Mouse (Mus musculus): ENCODE data around the gene Btbd17. TPM values are rescaled to one million over a fixed set of nuclear protein-coding genes. Genes with fewer than 3 reads are reported as not detected.

Btbd17 gene
- polyA plus RNA-seq, 1 experiment from 2014 or later, result 0.09 TPM

DNA sequence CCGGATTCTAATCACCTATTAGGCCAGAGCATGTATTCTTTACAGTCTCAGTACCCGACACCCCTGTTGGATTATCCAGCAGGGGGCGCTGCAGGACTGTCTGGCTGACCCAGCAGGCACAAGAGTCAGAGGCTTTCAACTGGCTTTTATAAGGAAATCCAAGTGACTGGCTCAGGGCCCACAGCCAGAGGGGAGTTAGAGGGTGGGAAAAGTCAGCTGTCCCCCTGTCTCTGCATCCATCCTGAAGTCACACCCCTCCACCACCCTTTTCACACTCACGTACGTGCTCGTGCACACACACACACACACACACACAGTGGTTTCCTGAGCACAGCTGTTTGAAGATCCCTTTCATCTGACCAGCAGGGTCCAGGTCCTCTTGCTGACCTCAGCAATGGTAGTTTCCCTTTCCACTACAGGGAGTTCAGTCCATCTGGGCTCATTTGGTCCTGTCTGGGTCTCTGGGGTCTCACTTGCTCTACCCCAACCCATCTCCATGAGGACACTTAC lies 17.0 kb upstream of the Btbd17 start:
- Histone ChIP-seq H3K9me3 (replicated peaks; ENCODE audit: control insufficient read depth, low read length) (no peaks in the 10 kb centered on the region), H3K27ac (ENCODE audit: low read depth, low read length) (no peak overlapping the region), H3K4me1 (ENCODE audit: control insufficient read depth, insufficient read depth, low read length) (peaks cover 11% of the 10 kb centered on the region), H3K9ac (ENCODE audit: low read depth, low read length) (no peak overlapping the region), H3K27me3 (ENCODE audit: control insufficient read depth, insufficient read depth, low read length) (peaks cover 2% of the 10 kb centered on the region; the same call in 1 of the 2 replicates), H3K36me3 (ENCODE audit: control insufficient read depth, insufficient read depth, low read length) (no peaks in the 10 kb centered on the region), H3K4me3 (ENCODE audit: low read depth, low read length) (no peak overlapping the region), H3K4me2 (no peak overlapping the region)
- ATAC-seq (replicated peaks; ENCODE audit: insufficient number of reproducible peaks, low FRiP score, low TSS enrichment), result no peak; the same call in 1 of the 2 replicates
- WGBS (ENCODE audit: insufficient replicate concordance), result 19% methylated on average over 6 of the region's 6 CpGs

DNA sequence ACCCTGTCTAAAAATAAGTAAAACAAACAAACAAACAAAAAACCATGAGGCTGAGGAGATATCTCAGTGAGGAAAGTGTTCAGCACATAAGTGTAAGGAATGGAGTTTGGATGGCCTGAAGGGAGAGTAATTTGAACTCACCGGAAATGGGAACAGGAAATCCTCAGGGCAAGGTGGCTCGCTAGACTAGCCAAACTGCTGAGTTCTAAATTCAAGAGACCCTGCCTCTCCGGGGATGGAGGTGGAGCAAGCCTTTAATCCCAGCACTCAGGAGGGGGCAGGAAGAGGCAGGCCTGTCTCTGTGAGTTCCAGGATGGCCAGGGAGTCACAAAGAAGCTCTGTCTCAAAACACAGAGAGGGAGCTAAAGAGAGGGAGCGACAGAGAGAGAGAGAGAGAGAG lies 14.6 kb upstream of the Btbd17 start:
- WGBS (ENCODE audit: insufficient replicate concordance), result 24% methylated on average over 4 of the region's 4 CpGs
- H3K4me2 ChIP-seq, result no peak overlapping the region
- no peak overlapping the region; the same call in 1 of the 2 replicates for H3K27ac ChIP-seq (ENCODE audit: low read depth, low read length)
- H3K36me3 ChIP-seq (ENCODE audit: control insufficient read depth, insufficient read depth, low read length), result no peaks in the 10 kb centered on the region
- peaks cover 15% of the 10 kb centered on the region for H3K4me1 ChIP-seq (ENCODE audit: control insufficient read depth, insufficient read depth, low read length)
- no peak for ATAC-seq (replicated peaks; ENCODE audit: insufficient number of reproducible peaks, low FRiP score, low TSS enrichment)
- H3K9ac ChIP-seq (ENCODE audit: low read depth, low read length), result no peak overlapping the region
- H3K27me3 ChIP-seq (ENCODE audit: control insufficient read depth, insufficient read depth, low read length), result no peaks in the 10 kb centered on the region
- no peak overlapping the region for H3K4me3 ChIP-seq (ENCODE audit: low read depth, low read length)
- no peaks in the 10 kb centered on the region for H3K9me3 ChIP-seq (replicated peaks; ENCODE audit: control insufficient read depth, low read length)

- 78% methylated on average over 1 of the region's 1 CpGs for WGBS (ENCODE audit: insufficient replicate concordance)
Measured at GRCm38 (mm10) chr11:114809371-114809770, 13.6 kb upstream of the Btbd17 start.

GRCm38 (mm10) chr11:114807686-114808427 lies 12.1 kb upstream of the Btbd17 start:
- Histone ChIP-seq H3K4me3 (ENCODE audit: low read depth, low read length) (no peak overlapping the region), H3K27me3 (ENCODE audit: control insufficient read depth, insufficient read depth, low read length) (no peaks in the 10 kb centered on the region), H3K36me3 (ENCODE audit: control insufficient read depth, insufficient read depth, low read length) (no peaks in the 10 kb centered on the region), H3K9ac (ENCODE audit: low read depth, low read length) (no peak overlapping the region), H3K4me1 (ENCODE audit: control insufficient read depth, insufficient read depth, low read length) (peaks cover 5% of the 10 kb centered on the region), H3K9me3 (replicated peaks; ENCODE audit: control insufficient read depth, low read length) (no peaks in the 10 kb centered on the region), H3K27ac (ENCODE audit: low read depth, low read length) (no peak overlapping the region), H3K4me2 (no peak overlapping the region)
- ATAC-seq (replicated peaks; ENCODE audit: insufficient number of reproducible peaks, low FRiP score, low TSS enrichment), result no peak
- 32% methylated on average over 13 of the region's 14 CpGs for WGBS (ENCODE audit: insufficient replicate concordance)

More at GRCm38 (mm10) chr11:114809371-114809770, 13.6 kb upstream of the Btbd17 start:
- Histone ChIP-seq H3K27ac (ENCODE audit: low read depth, low read length) (no peak overlapping the region), H3K36me3 (ENCODE audit: control insufficient read depth, insufficient read depth, low read length) (no peaks in the 10 kb centered on the region), H3K4me1 (ENCODE audit: control insufficient read depth, insufficient read depth, low read length) (peaks cover 5% of the 10 kb centered on the region), H3K9me3 (replicated peaks; ENCODE audit: control insufficient read depth, low read length) (no peaks in the 10 kb centered on the region), H3K9ac (ENCODE audit: low read depth, low read length) (no peak overlapping the region), H3K4me3 (ENCODE audit: low read depth, low read length) (no peak overlapping the region), H3K4me2 (no peak overlapping the region), H3K27me3 (ENCODE audit: control insufficient read depth, insufficient read depth, low read length) (no peaks in the 10 kb centered on the region)
- no peak for ATAC-seq (replicated peaks; ENCODE audit: insufficient number of reproducible peaks, low FRiP score, low TSS enrichment)

- ATAC-seq (replicated peaks; ENCODE audit: insufficient number of reproducible peaks, low FRiP score, low TSS enrichment), result no peak
- Histone ChIP-seq H3K4me1 (ENCODE audit: control insufficient read depth, insufficient read depth, low read length) (peaks cover 5% of the 10 kb centered on the region), H3K27ac (ENCODE audit: low read depth, low read length) (no peak overlapping the region), H3K4me3 (ENCODE audit: low read depth, low read length) (no peak overlapping the region), H3K9ac (ENCODE audit: low read depth, low read length) (no peak overlapping the region), H3K4me2 (no peak overlapping the region), H3K9me3 (replicated peaks; ENCODE audit: control insufficient read depth, low read length) (no peaks in the 10 kb centered on the region), H3K27me3 (ENCODE audit: control insufficient read depth, insufficient read depth, low read length) (no peaks in the 10 kb centered on the region; the same call in 1 of the 2 replicates), H3K36me3 (ENCODE audit: control insufficient read depth, insufficient read depth, low read length) (no peaks in the 10 kb centered on the region)
- 82% methylated on average over 2 of the region's 2 CpGs for WGBS (ENCODE audit: insufficient replicate concordance)
Measured at GRCm38 (mm10) chr11:114807025-114807424, 11.3 kb upstream of the Btbd17 start.

DNA sequence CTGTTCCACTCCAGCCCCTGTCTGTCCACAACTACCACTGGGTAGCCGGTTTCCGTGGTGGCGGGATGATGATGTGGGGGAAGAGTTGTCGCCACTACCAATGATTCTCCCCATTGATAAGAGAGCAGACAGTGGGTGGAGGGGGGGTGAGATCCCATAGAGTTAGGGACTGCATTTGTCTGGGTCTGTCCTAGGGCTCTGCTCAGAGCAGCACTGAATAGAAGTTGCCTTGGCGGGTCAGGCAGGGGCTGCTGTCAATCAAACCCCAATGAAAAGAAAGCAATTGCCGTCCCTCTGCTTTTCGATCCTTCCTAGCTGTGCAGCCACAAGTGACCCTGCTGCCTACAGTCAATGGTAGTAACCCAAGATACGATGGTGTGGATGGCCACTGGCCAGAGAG lies 8.2 kb upstream of the Btbd17 start:
- WGBS (ENCODE audit: insufficient replicate concordance), result 46% methylated on average over 8 of the region's 8 CpGs
- ATAC-seq (replicated peaks; ENCODE audit: insufficient number of reproducible peaks, low FRiP score, low TSS enrichment), result no peak

GRCm38 (mm10) chr11:114802540-114803267 lies 7.0 kb upstream of the Btbd17 start:
- 58% methylated on average over 15 of the region's 15 CpGs for WGBS (ENCODE audit: insufficient replicate concordance)
- no peak overlapping the region for H3K4me3 ChIP-seq (ENCODE audit: low read depth, low read length)
- H3K27ac ChIP-seq (ENCODE audit: low read depth, low read length), result no peak overlapping the region
- H3K36me3 ChIP-seq (ENCODE audit: control insufficient read depth, insufficient read depth, low read length), result no peaks in the 10 kb centered on the region
- no peak overlapping the region for H3K4me2 ChIP-seq
- no peaks in the 10 kb centered on the region for H3K9me3 ChIP-seq (replicated peaks; ENCODE audit: control insufficient read depth, low read length)
- peaks cover 3% of the 10 kb centered on the region for H3K4me1 ChIP-seq (ENCODE audit: control insufficient read depth, insufficient read depth, low read length)
- ATAC-seq (replicated peaks; ENCODE audit: insufficient number of reproducible peaks, low FRiP score, low TSS enrichment), result no peak
- H3K9ac ChIP-seq (ENCODE audit: low read depth, low read length), result no peak overlapping the region
- H3K27me3 ChIP-seq (ENCODE audit: control insufficient read depth, insufficient read depth, low read length), result no peaks in the 10 kb centered on the region; the same call in 1 of the 2 replicates

More for the DNA sequence above, 8.2 kb upstream of the Btbd17 start:
- no peak overlapping the region for H3K27ac ChIP-seq (ENCODE audit: low read depth, low read length)
- H3K4me1 ChIP-seq (ENCODE audit: control insufficient read depth, insufficient read depth, low read length), result peaks cover 5% of the 10 kb centered on the region
- H3K27me3 ChIP-seq (ENCODE audit: control insufficient read depth, insufficient read depth, low read length), result no peaks in the 10 kb centered on the region; the same call in 1 of the 2 replicates
- no peaks in the 10 kb centered on the region for H3K36me3 ChIP-seq (ENCODE audit: control insufficient read depth, insufficient read depth, low read length)
- H3K9me3 ChIP-seq (replicated peaks; ENCODE audit: control insufficient read depth, low read length), result no peaks in the 10 kb centered on the region
- H3K4me3 ChIP-seq (ENCODE audit: low read depth, low read length), result no peak overlapping the region
- no peak overlapping the region for H3K9ac ChIP-seq (ENCODE audit: low read depth, low read length)
- H3K4me2 ChIP-seq, result no peak overlapping the region

- H3K9ac ChIP-seq (ENCODE audit: low read depth, low read length), result no peak overlapping the region
- no peaks in the 10 kb centered on the region for H3K9me3 ChIP-seq (replicated peaks; ENCODE audit: control insufficient read depth, low read length)
- H3K4me3 ChIP-seq (ENCODE audit: low read depth, low read length), result no peak overlapping the region
- H3K36me3 ChIP-seq (ENCODE audit: control insufficient read depth, insufficient read depth, low read length), result no peaks in the 10 kb centered on the region
- WGBS (ENCODE audit: insufficient replicate concordance), result 90% methylated on average over 1 of the region's 1 CpGs
- ATAC-seq (replicated peaks; ENCODE audit: insufficient number of reproducible peaks, low FRiP score, low TSS enrichment), result no peak
- H3K4me1 ChIP-seq (ENCODE audit: control insufficient read depth, insufficient read depth, low read length), result no peaks in the 10 kb centered on the region
- H3K27me3 ChIP-seq (ENCODE audit: control insufficient read depth, insufficient read depth, low read length), result no peaks in the 10 kb centered on the region; the same call in 1 of the 2 replicates
- no peak overlapping the region for H3K27ac ChIP-seq (ENCODE audit: low read depth, low read length)
- no peak overlapping the region for H3K4me2 ChIP-seq
Measured at GRCm38 (mm10) chr11:114801906-114802305, 6.2 kb upstream of the Btbd17 start.
